Mouse (Mus musculus) adrenal gland, adult 2 months (tissue): ENCODE results near the gene Naaladl2. TPM values are rescaled to one million over a fixed set of nuclear protein-coding genes. Genes with fewer than 3 reads are reported as not detected.
"Not testable (repeated sequence)": the region's sequence is repeated elsewhere in the genome, so short reads cannot be mapped to it uniquely, and the experiment has no call there.

Experiments
- DNase-seq: peaks from one replicate; pipeline ENCODE4 v3.0.0; 2021
- polyA plus RNA-seq: library from polyadenylated mRNA; depleted of rRNA; stranded (reverse); fragments of >200 nt; gene quantifications from 2 replicates; pipeline ENCODE4 v1.2.3, GENCODE M21; 2012
- total RNA-seq, 2 experiments: library from RNA; stranded (reverse); gene quantifications; 2 replicates each; pipeline ENCODE4 v1.2.3; 2021

Naaladl2 gene
- total and polyA plus RNA-seq, 3 experiments, result 0.90 to 4.1 (median 2.3) TPM

DNA sequence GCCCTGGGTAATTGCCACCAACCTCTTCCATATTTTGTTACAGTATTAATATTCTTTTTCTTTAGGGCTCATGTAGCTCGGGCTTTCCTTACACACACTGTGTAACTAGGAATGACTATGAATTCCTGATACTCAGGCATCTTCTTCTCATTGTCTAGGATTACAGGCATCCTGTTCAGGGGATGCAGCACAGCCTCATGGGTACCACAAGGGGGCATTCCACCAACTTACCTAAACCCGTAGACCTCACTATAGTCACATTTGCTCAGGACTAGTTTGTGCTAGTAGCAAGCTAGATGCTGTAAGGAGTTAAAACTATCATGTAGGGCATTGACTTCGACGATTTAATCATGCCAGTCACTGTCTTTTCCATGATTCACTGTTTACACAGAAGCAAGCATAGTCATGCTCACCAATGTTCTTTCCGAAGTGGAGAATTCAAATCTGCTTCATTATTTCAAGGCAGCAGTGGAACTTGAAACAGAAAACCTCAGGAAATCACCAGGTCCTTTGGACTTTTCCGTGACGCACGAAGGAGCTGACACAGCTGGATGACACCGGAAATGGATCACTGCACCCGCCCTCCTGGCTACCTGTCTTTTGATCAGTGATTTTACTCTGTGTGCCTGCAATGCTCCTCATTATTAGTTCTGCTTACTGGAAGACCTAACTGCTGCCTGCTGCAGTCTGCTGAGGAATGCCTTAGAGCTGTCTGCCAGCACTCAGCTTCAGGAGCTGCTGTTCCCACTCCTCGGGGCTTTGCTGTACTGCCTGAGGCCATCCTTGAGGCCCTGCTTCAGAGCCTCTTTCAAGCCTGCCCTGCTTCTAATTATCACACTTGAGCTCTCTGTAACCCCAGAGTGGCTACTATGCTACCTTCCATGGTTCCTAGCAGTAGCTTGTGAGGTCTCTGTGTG is 822.3 kb downstream of the Naaladl2 start:
- no peak for DNase-seq

DNA sequence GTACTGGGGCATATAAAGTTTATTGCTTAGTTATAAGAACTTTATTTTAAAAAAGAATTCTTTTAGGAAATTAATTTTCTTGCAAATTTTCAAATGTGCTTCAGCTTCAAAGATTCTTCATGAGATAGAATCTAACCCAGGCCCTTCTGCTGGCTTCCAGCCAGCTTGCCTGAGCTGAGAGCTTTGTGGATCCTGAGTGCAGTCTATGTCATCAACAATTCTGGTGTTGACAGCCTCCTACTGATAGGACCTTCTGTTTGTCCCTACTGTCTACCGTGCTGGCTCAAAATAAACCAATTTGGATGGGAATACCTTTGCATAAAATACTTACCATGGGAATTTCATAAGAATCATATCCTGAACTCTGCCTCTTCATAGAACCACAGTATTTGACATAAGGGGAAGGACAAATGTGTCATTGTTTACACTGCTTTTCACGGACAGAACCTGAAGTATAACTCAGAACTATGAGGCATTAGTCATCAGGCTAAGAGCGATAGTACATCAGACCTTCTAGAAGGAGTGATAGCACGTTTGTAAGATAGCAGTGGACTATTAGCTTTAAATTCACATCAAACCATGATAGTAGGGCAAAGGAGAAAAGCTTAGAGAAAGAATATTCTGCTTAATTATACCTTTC is 829.3 kb downstream of the Naaladl2 start:
- no peak for DNase-seq

DNA sequence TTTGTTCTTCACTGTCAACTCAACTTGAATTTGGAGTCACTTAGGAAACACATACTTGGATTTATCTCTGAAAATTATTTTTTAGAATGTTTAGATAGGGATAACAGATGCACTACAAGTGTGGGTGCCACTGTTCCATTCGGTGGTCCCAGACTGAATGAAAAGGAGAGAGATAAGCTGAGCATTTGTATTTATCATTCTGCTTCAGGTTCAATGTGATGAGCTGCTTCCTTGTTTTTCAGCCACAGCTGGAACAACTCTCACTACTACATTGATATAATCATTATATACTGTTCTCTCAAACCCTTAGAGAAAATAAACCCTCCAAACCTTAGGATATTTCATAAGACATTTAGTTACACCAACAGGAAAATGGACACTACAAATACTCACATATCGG is 918.6 kb downstream of the Naaladl2 start:
- DNase-seq, result no peak

DNA sequence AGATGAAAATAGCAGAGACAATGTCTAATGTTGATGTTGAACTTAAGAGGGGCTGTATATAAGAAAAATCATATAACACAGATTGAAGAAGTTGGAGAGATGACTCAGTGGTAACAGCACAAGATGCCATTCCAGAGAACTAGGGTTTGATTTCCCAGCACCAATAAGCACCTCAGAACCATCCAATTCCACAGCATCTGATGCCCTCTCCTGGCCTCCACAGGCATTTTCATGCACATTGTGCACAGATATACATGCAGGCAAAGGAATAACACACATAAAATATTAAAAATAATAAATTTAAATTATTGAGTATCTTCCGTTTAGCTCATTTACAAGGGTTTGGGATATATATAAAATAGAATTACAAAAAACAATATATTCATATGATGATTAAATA is 926.6 kb downstream of the Naaladl2 start:
- no peak for DNase-seq

DNA sequence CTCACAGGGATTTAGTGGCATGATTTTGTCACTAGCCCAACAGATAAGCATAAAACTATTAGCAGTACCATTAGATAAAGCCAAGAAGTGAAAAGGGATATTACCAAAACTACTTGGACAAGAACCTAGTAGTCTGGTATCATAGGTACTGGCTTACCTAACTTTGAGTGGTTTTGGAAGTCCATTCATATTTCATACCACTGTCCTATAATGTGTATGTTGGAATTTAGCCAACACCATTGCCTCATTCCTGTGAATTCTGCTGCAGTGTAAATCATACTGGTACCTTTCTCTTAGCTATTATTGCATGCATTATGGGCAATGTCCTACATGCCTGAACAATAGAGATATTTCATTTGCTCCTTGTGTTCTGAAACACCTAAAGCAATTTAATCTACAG is 977.5 kb downstream of the Naaladl2 start:
- no peak for DNase-seq

DNA sequence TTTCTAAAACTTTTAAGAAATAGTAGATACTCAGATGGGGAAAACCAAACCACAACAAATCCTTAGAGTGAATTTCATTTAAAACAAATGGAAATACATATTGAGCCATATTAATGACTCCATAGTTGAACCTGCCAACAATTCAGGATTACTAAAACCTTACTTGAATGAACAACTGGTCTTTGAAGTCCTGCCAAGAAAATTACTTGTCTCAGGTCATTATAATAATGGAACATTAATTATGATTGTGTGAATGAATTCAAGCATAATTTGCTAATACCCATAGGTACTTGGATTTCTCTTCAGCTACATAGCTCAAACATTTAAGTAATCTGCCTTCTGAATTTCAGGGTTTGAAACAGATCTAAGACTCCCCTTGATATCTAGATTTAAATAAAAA is 980.1 kb downstream of the Naaladl2 start:
- no peak for DNase-seq

DNA sequence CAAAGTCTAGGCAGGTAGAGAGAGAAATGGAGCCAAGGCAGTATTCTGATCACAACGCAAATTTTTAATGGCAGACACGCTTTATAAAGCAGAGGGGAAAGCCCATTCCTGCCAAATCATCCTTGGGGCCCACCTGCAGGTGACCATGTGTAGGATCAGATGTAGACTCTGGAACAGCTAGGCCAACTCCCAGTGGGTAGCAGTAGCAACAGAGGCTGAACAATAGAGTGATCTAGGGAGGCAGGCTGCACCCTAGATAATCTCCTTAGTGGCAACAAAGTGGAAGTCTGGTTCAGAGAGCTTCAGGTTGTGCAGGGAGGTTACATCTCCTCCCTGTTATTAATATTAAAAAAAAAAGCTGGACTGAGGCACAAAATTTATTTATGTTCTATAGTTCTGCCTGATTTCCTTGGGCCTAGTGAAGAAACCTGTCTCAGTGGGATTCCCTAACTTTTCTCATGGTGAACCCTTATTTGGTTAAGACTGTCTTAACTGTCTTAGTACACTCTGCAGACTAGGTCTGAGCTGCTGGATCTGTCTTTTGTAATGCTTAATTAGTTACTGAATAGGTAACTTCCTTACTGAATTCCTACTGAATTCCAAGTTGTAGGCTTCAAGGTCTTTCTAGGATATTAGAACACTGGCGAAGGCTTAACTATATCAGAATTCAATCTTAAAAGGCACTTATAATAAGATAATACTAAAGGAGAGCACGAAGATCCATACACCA is 992.8 kb downstream of the Naaladl2 start:
- DNase-seq, result not testable (repeated sequence)

DNA sequence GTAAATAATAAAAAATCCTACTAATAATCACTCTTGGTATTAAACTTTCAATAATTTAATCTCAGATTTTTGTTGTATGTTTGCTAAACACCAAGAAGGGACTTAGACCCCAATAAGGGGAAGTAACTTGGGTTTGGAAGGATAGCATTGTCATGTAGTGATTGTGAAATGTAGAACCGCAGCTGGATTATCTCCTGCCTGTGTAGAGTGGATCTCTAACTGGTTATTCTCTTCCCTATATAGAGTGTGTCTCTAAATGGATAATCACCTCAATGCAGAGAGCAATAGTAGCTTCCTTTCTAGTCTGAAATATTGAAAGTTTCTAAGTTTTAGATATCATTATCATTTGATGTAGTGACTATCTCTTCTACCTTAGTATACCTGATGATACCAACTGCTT is 1001.3 kb downstream of the Naaladl2 start:
- no peak for DNase-seq

DNA sequence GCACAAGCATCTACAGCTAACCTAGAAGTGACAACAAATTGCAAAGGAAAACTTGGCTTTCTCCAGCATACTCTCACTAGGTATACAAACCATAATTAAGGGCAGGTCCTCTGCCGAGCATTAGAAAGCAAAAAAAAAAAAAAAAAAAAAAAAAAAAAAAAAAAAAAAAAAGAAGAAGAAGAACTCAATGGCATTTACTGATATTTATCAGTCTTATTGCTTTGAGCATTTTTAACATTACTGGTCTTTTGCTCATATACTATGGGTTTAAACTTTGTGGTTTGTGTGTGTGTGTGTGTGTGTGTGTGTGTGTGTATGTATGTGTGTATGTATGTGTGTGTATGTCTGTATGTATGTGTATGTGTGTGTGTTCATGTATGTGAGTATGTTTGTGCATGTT is 1006.1 kb downstream of the Naaladl2 start:
- DNase-seq, result no peak

DNA sequence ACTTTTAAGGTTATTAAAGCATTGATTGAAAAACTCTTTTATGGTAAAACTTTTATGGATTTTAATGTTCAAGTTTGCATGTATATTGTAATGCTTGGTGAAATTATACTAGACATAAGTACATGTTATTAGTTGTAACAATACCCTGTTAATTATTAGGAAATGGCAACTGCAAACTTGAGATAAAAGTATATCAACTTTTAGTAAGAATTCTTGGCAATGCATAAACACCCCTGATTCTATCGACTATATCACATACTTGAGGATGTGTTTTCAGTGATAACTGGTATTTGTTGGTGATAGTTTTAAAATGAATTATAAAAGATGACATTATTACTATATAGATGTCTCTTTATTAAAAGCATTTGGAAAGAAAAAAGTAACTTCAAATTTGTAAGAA is 1017.9 kb downstream of the Naaladl2 start:
- no peak for DNase-seq

DNA sequence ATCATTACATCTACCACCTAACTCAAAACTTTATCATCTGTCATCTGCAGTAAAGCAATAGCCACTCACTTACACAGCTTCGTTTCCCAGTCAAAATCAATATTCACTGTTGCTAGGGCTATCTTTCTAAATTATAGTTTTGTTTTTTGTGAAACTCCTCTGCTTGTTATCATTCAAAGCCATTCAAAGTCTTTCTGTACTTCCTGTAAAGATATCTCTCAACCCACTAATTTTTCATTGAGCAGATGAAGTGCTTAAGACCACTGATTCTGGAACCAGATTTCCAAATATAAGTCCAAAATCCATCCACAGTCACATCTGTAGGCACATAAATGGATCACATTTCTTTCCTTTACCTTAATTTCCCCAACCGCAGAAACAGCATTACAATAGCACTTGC is 1020.0 kb downstream of the Naaladl2 start:
- no peak for DNase-seq

DNA sequence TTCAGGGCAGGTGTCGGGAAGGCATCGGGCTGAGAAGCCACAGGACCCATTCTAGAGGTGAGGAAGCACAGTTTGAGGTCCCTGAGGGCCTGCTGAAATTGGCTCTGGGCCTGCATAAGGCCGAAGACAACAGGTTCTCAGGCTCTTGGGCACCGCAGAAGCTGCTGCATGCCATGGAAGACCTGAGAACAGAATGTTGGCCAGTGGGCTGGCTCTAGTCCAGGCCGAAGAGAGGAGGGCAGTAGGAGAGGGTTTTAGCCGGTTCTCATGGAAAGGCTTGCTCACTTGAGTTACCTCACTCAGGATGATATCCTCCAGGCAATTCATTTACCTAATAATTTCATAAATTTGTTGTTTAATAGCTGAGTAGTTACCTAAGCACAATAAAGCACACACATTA is 1025.9 kb downstream of the Naaladl2 start:
- DNase-seq, result no peak

DNA sequence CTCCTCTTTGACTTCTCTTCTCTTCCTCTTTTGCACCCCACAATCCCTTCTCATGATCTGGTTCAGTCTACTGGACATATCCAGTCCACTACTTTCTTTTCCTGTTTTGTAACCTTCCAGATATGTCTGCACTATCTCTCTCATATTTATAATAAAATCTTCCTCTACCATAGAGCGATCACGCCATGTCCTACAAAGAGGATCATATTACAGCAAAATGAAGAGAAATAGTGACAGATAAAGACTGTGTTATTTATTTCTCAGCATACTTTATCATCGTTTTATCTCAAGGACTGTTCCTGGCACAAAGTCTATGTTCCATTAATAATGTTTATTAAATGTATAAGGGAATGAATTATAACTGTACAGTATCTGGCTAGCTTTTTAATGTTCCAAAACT is 1029.2 kb downstream of the Naaladl2 start:
- no peak for DNase-seq

DNA sequence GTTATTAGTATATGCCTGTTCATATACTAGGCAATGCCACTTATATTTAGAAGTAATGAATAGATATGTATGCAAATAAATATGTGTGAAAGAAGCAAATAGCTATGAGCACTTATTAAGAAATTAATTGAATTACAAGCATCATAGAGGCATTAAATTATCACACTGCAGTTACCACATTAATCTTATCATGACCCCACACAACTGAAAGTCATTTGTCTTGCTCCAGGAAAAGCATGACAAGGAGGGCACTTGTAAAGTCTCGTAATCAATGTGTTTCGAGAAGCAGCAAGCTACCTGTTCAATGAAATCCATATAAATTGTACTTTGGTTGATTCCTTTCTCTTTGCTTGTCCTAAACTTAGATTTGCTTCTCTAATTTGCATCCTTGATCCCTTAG is 1030.7 kb downstream of the Naaladl2 start:
- no peak for DNase-seq

DNA sequence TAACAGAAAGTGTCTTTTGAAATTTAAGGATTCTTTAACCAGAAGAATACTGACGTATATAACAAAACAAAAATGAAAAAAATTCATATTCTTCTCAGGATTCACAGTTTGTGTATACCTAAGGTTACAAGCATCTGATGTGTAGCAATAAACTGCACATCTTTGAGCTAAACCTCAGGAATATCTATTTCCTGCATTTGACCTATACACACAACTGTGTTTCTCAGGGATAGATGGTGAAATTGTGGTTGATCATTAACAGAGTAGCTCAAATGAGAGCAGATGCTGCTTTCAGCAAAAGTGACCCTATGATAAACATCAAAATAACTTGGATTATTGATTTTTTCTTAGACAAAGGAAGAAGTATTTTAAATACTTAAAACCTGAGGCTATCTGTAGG is 1037.7 kb downstream of the Naaladl2 start:
- no peak for DNase-seq

DNA sequence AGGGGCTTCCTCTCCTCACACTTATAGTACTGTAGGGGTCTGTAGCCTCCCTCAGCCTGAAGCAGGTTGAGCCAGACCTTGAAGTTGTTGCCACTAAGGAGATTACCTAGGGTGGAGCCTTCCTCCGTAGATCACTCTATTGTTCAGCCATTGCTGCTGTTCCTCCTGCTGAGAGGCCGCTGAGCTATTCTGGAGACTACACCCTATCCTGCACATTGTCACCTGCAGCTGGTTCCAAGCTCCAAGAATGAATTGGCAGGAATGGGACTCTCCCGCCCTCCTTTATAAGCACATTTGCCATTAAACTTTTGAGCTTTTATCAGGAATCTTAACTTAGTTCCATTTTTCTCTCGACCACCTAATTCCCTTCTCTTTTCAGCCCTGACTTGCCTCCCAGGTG is 1064.3 kb downstream of the Naaladl2 start:
- DNase-seq, result no peak

DNA sequence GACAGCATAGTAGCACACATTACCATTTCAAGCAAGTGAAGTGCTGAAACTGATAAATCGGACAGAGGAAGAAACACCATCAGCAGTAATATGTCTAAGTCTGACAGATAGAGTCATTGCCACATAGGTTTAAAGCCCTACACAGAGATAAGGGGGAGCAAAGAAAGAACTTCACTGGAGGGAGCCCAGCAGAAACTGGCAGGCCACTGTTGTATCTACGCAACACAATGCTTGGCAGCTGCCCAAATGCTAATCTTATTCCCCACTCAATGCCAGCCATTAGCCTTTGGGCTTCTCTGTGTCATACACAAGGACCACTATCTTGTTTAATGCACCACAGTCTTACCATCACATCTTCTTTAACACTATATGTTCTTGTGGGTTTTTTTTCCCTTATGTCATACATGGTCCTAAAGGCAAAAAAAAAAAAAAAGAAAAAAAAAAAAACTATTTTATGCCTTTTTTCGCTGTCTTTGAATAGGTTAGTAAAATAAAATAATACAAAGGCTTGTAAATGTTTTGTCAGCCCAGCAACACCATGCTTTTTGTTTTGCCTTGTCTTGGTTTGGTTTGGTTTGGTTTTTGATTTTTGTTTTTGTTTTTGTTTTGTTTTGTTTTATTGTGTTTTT is 1072.8 kb downstream of the Naaladl2 start:
- peak; percentile 27 for DNase-seq

DNA sequence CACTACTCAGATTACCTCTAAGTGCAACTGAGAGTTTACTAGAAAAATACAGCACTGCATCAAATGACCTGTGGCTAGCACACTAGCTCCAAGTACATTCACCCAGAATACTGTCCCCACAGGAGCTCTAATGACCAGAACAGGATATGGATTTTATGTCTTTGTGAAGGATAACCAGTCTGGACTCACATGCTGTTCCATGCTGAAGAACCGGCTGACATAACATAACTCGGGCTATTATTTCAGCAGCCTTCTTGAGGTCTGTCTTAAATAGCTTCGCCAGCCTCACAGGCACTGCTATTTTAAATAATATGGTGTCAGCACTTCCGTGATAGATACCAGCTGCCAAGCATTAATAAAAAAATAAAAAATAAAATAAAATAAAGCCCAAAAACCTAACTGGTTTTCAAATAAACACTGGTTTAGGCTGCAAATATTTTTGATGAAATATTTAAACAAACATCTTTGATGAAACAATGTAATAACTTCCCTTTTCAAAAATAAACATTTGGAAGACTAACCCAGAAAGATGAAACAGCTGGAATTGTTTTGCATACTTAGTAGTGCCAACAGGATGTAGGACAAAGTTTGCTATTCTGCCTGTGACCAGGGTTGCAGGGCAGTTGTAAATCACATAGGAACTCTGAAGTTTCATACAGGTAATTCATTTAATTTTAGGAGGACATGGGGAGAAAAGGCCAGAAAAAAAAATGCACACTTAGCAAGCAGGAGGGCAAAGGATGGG is 1073.5 kb downstream of the Naaladl2 start:
- no peak for DNase-seq

DNA sequence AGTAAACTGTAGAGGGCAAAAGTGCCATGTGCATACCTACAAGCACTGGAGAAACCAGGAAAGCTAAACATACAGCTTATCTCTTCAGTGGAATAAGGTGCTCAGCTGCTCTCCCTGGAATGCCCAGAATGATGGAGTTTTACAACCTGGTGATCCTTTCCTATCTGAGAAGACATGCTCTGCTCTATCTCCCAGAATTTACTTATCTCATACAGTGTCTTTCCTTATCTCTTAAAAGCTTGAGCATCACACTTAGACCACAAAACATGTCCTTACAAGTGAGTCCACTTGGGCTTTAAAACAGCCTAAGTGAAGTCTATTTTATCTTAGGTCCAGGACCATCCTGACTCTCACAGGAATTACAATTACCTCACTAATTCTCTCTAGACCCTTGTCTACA is 1095.8 kb downstream of the Naaladl2 start:
- DNase-seq, result no peak

DNA sequence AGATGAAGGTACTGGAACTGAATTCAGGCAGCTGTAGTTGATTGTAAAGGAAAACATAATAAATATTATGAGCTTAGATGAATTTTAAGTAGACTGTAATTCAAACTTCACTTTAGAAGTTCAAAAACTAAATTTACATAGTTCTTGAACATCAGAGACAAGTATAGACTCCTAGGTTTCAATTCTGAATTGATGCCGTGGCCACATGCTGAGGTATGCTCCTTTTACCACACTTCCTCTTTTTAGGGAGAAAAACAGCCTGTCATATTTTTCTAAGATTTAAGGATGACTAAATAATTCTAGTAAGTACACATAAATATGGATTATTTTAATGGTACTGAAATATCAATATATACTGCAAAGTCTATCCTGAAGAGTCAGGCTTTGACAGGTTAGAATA is 1142.3 kb downstream of the Naaladl2 start:
- no peak for DNase-seq

DNA sequence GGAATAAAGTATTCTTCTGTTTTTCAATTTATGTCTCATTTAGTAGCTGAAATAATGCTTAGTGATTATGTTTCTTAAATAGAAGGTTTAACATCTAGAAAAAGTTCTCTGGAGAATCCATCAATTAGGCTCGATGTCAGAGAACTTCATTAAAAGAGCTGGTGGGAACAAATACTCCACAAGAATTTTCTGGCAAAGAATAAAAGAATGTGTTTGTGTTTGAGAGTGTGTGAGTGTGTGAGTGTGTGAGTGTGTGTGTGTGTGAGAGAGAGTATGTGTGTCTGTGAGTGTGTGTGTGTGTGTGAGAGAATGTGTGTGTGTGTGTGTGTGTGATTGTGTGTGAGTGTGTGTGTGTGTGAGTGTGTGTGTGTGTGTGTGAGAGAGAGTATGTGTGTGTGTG is 1170.3 kb downstream of the Naaladl2 start:
- no peak for DNase-seq
